Mouse (Mus musculus) ES-E14 (cell line): Measurements from ENCODE around the gene Prss57. TPM values are rescaled to one million over a fixed set of nuclear protein-coding genes. Genes with fewer than 3 reads are reported as not detected.

Experiments
- DNase-seq: peaks from one replicate; pipeline ENCODE4 v3.0.0-alpha.2; 2013; ENCODE audit warnings: low read depth, low spot score
- H3K27ac ChIP-seq: 2 replicates; pipeline ENCODE4 v1.5.1; 2012; ENCODE audit warnings: low read depth, mild to moderate bottlenecking, low read length, moderate library complexity, mixed read lengths; ENCODE audit not compliant: poor library complexity, insufficient read depth, severe bottlenecking
- H3K36me3 ChIP-seq: 2 replicates; pipeline ENCODE4 v1.6.1; 2012; ENCODE audit warnings: mild to moderate bottlenecking, low read length, moderate library complexity, mixed read lengths; ENCODE audit not compliant: control insufficient read depth, poor library complexity, insufficient read depth, severe bottlenecking
- H3K4me1 ChIP-seq, 2 experiments: fragments of 150-350 bp in 1 of 2; sonication (generic) in 1 of 2; 2 replicates each; pipeline ENCODE4 v1.6.1; 2012; ENCODE audit warnings: low read length in 2 of 2, mild to moderate bottlenecking in 1 of 2, mixed read lengths in 1 of 2; ENCODE audit not compliant: control insufficient read depth in 2 of 2, insufficient read depth in 2 of 2, poor library complexity in 1 of 2
- H3K4me3 ChIP-seq, 2 experiments: fragments of 150-350 bp in 1 of 2; sonication (generic) in 1 of 2; 2 replicates each; pipeline ENCODE4 v1.5.1; 2012; ENCODE audit warnings: low read length in 2 of 2, low read depth in 1 of 2, mild to moderate bottlenecking in 1 of 2, mixed read lengths in 1 of 2; ENCODE audit not compliant: insufficient read depth in 1 of 2, poor library complexity in 1 of 2, severe bottlenecking in 1 of 2
- H3K9ac ChIP-seq: 2 replicates; pipeline ENCODE4 v1.6.1; 2012; ENCODE audit warnings: low read depth, mild to moderate bottlenecking, low read length, mixed read lengths; ENCODE audit not compliant: poor library complexity, insufficient read depth, severe bottlenecking
- H3K9me3 ChIP-seq: fragments of 150-350 bp; sonication (generic); 2 replicates; pipeline ENCODE4 v1.6.1; 2012; ENCODE audit warnings: low read depth, mild to moderate bottlenecking, low read length; ENCODE audit not compliant: control insufficient read depth, insufficient read depth
- CHD2 ChIP-seq: IDR thresholded peaks from 2 replicates; pipeline ENCODE4 v1.6.1; 2014; ENCODE audit warnings: mild to moderate bottlenecking, low read depth, low read length, inconsistent platforms
- HCFC1 ChIP-seq: IDR thresholded peaks from 2 replicates; pipeline ENCODE4 v1.6.1; 2012; ENCODE audit warnings: low read length, inconsistent platforms, borderline replicate concordance; ENCODE audit not compliant: insufficient read depth
- MAFK ChIP-seq: IDR thresholded peaks from 2 replicates; pipeline ENCODE4 v1.6.1; 2014; ENCODE audit warnings: mild to moderate bottlenecking, low read depth, low read length, inconsistent platforms; ENCODE audit not compliant: insufficient read depth
- ZC3H11A ChIP-seq: IDR thresholded peaks from 2 replicates; pipeline ENCODE4 v1.6.1; 2012; ENCODE audit warnings: low read depth, mild to moderate bottlenecking, inconsistent platforms, low read length, borderline replicate concordance
- ZNF384 ChIP-seq: IDR thresholded peaks from 2 replicates; pipeline ENCODE4 v1.6.1; 2012; ENCODE audit warnings: low read depth, low read length, inconsistent platforms
- in situ Hi-C, 2 experiments: fragments of 600-800 bp; cut with MboI; formaldehyde crosslinking; loops; one replicate each; pipeline ENCODE4 v1.15.1; 2025; ENCODE audit warnings: low sequenced_read_pairs in 2 of 2, inconsistent platforms in 1 of 2; ENCODE audit not compliant: unreplicated experiment in 2 of 2
- total RNA-seq: library from RNA; depleted of rRNA; stranded (reverse); fragments of 300-350 nt; gene quantifications from 2 replicates; pipeline ENCODE4 v1.2.3, GENCODE M21; 2012

Prss57 gene
- total RNA-seq, 1 experiment = 0.27 TPM

- Histone ChIP-seq H3K9me3 (no peaks in the 10 kb centered on the region), H3K4me3 (no peak overlapping the region), H3K36me3 (no peaks in the 10 kb centered on the region), H3K27ac (no peak overlapping the region), H3K4me1 (peaks cover 0 to 3% of the 10 kb centered on the region in 2 experiments; a peak in 1 of 4 replicates), H3K9ac (no peak overlapping the region)
- TF ChIP-seq MAFK = no peak
- TF ChIP-seq ZC3H11A = no peak
- no peak for TF ChIP-seq CHD2
- TF ChIP-seq HCFC1 = no peak
- TF ChIP-seq ZNF384 = no peak
- no peak for DNase-seq
- in situ Hi-C loops = no loop called here
Observed at GRCm38 (mm10) chr10:79832786-79833181, 42.0 kb upstream of the Prss57 start.

GRCm38 (mm10) chr10:79832026-79832785 lies 41.4 kb upstream of the Prss57 start:
- Histone ChIP-seq H3K9ac (no peak overlapping the region), H3K4me3 (no peak overlapping the region), H3K36me3 (no peaks in the 10 kb centered on the region), H3K27ac (no peak overlapping the region), H3K4me1 (peaks cover 0 to 3% of the 10 kb centered on the region in 2 experiments; a peak in 1 of 4 replicates), H3K9me3 (no peaks in the 10 kb centered on the region)
- DNase-seq = no peak
- in situ Hi-C loops = no loop called here
- no peak for TF ChIP-seq HCFC1
- no peak for TF ChIP-seq MAFK
- TF ChIP-seq ZC3H11A = no peak
- no peak for TF ChIP-seq CHD2
- no peak for TF ChIP-seq ZNF384

DNA sequence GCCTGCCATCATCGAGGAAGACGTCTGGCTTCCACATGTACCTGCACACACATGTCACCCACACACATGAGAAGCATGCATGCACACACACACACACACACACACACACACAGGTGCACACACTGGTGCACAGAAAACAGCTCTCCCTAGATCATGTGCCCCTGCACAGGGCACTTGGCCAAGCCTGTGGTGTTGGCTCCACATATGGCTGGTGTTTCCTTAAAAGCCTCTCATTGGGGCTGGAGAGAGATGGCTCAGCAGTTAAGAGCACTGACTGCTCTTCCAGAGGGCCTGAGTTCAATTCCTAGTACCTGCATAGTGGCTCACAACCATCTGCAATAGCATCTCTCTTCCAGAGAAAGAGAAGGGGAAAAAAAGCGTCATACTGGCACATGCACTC lies 40.8 kb upstream of the Prss57 start:
- Histone ChIP-seq H3K9me3 (no peaks in the 10 kb centered on the region), H3K4me3 (no peak overlapping the region), H3K9ac (no peak overlapping the region), H3K27ac (no peak overlapping the region), H3K36me3 (no peaks in the 10 kb centered on the region), H3K4me1 (peaks cover 0 to 3% of the 10 kb centered on the region in 2 experiments; a peak in 1 of 4 replicates)
- in situ Hi-C loops = no loop called here
- DNase-seq = no peak
- TF ChIP-seq HCFC1 = no peak
- no peak for TF ChIP-seq CHD2
- TF ChIP-seq MAFK = no peak
- no peak for TF ChIP-seq ZNF384
- TF ChIP-seq ZC3H11A = no peak

DNA sequence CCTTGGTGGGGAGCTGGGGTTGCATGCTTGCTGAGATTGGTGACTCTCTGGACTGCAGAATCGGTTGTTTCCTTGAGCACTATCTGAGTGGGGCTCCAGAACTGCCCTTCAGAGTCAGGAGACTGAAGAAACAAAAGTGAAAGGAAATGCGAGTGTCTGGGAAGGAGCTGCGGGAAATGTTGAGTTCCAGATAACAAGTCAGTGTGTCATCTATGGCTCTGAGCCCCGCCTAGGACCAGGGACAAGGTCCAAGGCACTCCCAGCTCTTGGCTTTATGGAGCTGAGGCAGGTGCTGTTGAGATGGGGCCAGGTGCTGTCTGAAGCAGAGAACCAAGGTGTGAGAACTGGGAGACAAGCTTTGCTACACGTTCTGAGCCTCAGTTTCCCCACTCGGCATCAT lies 33.7 kb upstream of the Prss57 start:
- H3K27ac ChIP-seq = no peak overlapping the region
- in situ Hi-C loops = no loop called here
- H3K9ac ChIP-seq = no peak overlapping the region
- no peaks in the 10 kb centered on the region for H3K36me3 ChIP-seq
- no peak for TF ChIP-seq MAFK
- TF ChIP-seq CHD2 = no peak
- no peak for TF ChIP-seq ZNF384
- no peak for TF ChIP-seq HCFC1
- no peak for TF ChIP-seq ZC3H11A
- peaks cover 4 to 33% of the 10 kb centered on the region in 2 experiments; a peak in 3 of 4 replicates for H3K4me1 ChIP-seq
- H3K9me3 ChIP-seq = no peaks in the 10 kb centered on the region
- H3K4me3 ChIP-seq = no peak overlapping the region
- DNase-seq = no peak

GRCm38 (mm10) chr10:79823011-79823410 lies 32.2 kb upstream of the Prss57 start:
- Histone ChIP-seq H3K4me3 (no peak overlapping the region), H3K27ac (no peak overlapping the region)
- in situ Hi-C loops = no loop called here

More at GRCm38 (mm10) chr10:79823011-79823410, 32.2 kb upstream of the Prss57 start:
- no peak overlapping the region for H3K9ac ChIP-seq
- DNase-seq = no peak
- TF ChIP-seq ZC3H11A = no peak
- TF ChIP-seq CHD2 = no peak
- TF ChIP-seq MAFK = no peak
- no peak for TF ChIP-seq ZNF384
- TF ChIP-seq HCFC1 = no peak
- H3K36me3 ChIP-seq = no peaks in the 10 kb centered on the region
- no peaks in the 10 kb centered on the region for H3K9me3 ChIP-seq
- peaks cover 4 to 34% of the 10 kb centered on the region in 2 experiments; a peak in 3 of 4 replicates for H3K4me1 ChIP-seq
